Mouse (Mus musculus) lung, postnatal 0 days (tissue): ENCODE measurements at regions not wholly inside any gene's neighbourhood (a gene's known extent, or its start where the extent isn't known, plus 50 kb on each side); places are given as distances from the start of the nearest gene placed in this dataset.

ENCODE experiments used
- CTCF ChIP-seq: IDR thresholded peaks from 2 replicates; pipeline ENCODE4 v1.5.1; 2016; ENCODE audit warnings: antibody characterized with exemption, mild to moderate bottlenecking
- EP300 ChIP-seq: IDR thresholded peaks from 2 replicates; pipeline ENCODE4 v1.6.1; 2016; ENCODE audit warnings: antibody characterized with exemption, mild to moderate bottlenecking, control low read depth

DNA sequence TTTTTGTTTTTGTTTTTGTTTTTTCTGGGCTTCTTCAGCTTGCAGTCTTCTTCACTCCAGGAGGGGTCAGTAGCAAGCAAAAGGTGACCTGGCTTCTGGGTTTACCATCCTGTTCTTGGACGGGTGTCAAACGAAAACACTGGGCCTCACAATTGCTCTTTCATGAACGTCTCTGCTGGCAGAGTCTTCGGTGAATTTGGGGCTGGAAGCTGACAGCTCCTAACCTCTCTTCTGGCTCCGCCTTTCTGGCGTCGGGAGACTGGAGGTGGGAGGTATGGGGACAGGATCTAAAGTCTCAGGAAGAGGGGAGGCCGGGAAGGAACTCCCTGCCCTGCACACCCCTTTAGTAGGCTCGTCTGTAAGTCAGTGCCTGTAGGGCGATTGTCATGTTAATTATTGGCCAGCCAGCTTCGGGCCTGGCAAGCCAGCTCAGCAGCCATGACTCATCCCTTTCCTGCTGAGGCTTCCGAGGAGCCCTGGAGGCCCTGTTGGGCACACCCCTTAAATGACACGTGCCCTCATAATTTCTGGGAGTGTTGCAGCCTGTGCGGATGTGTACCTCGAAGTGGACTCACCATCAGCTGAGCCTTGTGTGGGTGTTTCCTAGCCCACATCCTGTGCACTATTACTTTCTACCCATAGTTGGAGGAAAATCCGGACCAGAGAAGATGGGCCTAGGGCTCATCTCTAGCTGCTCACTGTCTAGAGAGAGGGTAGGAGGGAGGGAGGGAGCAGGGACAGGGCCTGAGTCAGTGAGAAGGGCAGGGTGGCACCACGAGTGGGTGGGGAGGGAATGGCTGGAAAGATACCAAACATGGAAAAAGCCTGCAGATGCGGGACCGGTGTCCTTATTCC, 65.6 kb upstream of the Sertad2 start:
- TF ChIP-seq CTCF: peak; percentile 50
- no peak for TF ChIP-seq EP300
